Mouse (Mus musculus) kidney, embryonic 14.5 days (tissue): ENCODE data around the gene Tcea2. TPM values are rescaled to one million over a fixed set of nuclear protein-coding genes. Genes with fewer than 3 reads are reported as not detected.

Experiments used
- polyA plus RNA-seq: library from polyadenylated mRNA; unstranded; fragments of >200 nt; fragmentation: Nextera tagmentation; extraction: Ambion mirVana; gene quantifications from 2 replicates; pipeline ENCODE4 v1.2.1, GENCODE M21; 2014

Gene Tcea2
- polyA plus RNA-seq, 1 experiment from 2014 or later: 24.8 TPM

Other genes with a start within 250 kb of the Tcea2 start
- 13.7 and 26.6 TPM in 2 replicates for gene Zbtb46, start 220.9 kb upstream of the Tcea2 start, polyA plus RNA-seq
- 0.14 and 0.19 TPM in 2 replicates for gene Abhd16b, start 187.1 kb upstream of the Tcea2 start, polyA plus RNA-seq
- gene Tpd52l2, start 183.2 kb upstream of the Tcea2 start, polyA plus RNA-seq: 175 and 184 TPM in 2 replicates
- 41.5 and 82.2 TPM in 2 replicates for gene Dnajc5, start 159.8 kb upstream of the Tcea2 start, polyA plus RNA-seq
- gene Uckl1, start 95.4 kb upstream of the Tcea2 start, polyA plus RNA-seq: 45.3 and 49.4 TPM in 2 replicates
- 64.5 and 64.8 TPM in 2 replicates for gene Prpf6, start 88.4 kb upstream of the Tcea2 start, polyA plus RNA-seq
- 28.5 and 50.6 TPM in 2 replicates for gene Zfp512b, start 87.5 kb upstream of the Tcea2 start, polyA plus RNA-seq
- 24.5 and 29.2 TPM in 2 replicates for gene Samd10, start 81.1 kb upstream of the Tcea2 start, polyA plus RNA-seq
- 0.63 TPM in 1 of 2 replicates, not detected in the other for gene Gm29797, start 23.3 kb upstream of the Tcea2 start, polyA plus RNA-seq
- gene Sox18, start 8.7 kb upstream of the Tcea2 start, polyA plus RNA-seq: 36.8 and 40.5 TPM in 2 replicates
- gene Rgs19, start 13.7 kb downstream of the Tcea2 start, polyA plus RNA-seq: 70.8 and 71.9 TPM in 2 replicates
- not detected in 2 replicates for gene Lkaaear1, start 18.1 kb downstream of the Tcea2 start, polyA plus RNA-seq
- gene Oprl1, start 34.7 kb downstream of the Tcea2 start, polyA plus RNA-seq: 0.09 and 0.53 TPM in 2 replicates
- not detected in 2 replicates for gene Myt1, start 83.0 kb downstream of the Tcea2 start, polyA plus RNA-seq
- gene Pcmtd2, start 157.5 kb downstream of the Tcea2 start, polyA plus RNA-seq: 19.9 and 30.0 TPM in 2 replicates
- 76.9 and 78.5 TPM in 2 replicates for gene Polr3k, start 184.0 kb downstream of the Tcea2 start, polyA plus RNA-seq